ENCODE assay signal across 19 mouse cellular contexts in the genomic region with DNA sequence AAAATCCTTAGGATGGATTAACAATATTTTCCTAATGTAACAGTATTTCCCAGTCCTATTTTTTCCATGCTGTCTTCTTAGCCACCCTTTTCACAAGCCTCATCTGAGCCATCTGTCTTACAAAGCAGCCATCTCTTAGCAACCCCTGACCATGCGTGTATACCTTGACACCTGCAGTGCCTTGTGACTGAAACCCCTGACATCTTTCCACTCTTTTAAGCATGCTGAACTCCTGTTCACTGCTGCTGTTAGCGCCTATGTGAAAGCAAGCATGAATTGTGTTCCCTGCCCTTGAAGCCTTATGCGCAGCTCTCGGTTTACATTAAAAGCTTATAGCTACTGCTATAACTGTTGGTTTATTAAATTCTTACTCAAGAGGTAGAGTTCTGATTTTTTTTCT.
"Had no signal": no experiment of that assay in that cellular context is flagged by ENCODE, and none has a peak within 500 bp of the region (broad histone marks: within the 10 kb centered on the region; RNA-seq: fewer than 3 reads in every experiment).

No protein-coding gene starts in this region.

- H3K36me3 ChIP-seq: liver, embryonic 15.5 days; stomach, embryonic 15.5 days had no signal

- H3K4me2 ChIP-seq: liver, embryonic 15.5 days; lung, embryonic 15.5 days; midbrain, embryonic 12.5 days; neural tube, embryonic 12.5 days; stomach, embryonic 15.5 days had no signal

- DNase-seq: liver, postnatal 0 days; lung, adult 2 months; lung, postnatal 14 days; lung, postnatal 4 days; midbrain, embryonic 14.5 days; right cerebral cortex, postnatal 25 days; right cerebral cortex, postnatal 4 days; spleen, adult 18-20 months; thymus, adult 2 months; thymus, postnatal 25 days; thymus, postnatal 4 days had no signal

- H3K9ac ChIP-seq: liver, embryonic 15.5 days; liver, postnatal 0 days; lung, embryonic 15.5 days; midbrain, embryonic 12.5 days; neural tube, embryonic 12.5 days; stomach, embryonic 15.5 days had no signal

- H3K27ac ChIP-seq: lung, embryonic 15.5 days; midbrain, embryonic 12.5 days; neural tube, embryonic 12.5 days; stomach, embryonic 15.5 days; stomach, postnatal 0 days had no signal

- ATAC-seq: liver, postnatal 0 days; lung, postnatal 0 days had no signal

- H3K9me3 ChIP-seq: liver, embryonic 15.5 days; lung, embryonic 15.5 days; megakaryocyte, embryonic 14.5 days; midbrain, embryonic 12.5 days; neural tube, embryonic 12.5 days; stomach, embryonic 15.5 days had no signal

- H3K4me3 ChIP-seq: liver, embryonic 15.5 days; lung, embryonic 15.5 days; midbrain, embryonic 12.5 days; neural tube, embryonic 12.5 days; stomach, embryonic 15.5 days had no signal

- H3K27me3 ChIP-seq: liver, embryonic 15.5 days; lung, embryonic 15.5 days; megakaryocyte, embryonic 14.5 days; midbrain, embryonic 12.5 days; neural tube, embryonic 12.5 days; stomach, embryonic 15.5 days had no signal

- H3K4me1 ChIP-seq: lung, embryonic 15.5 days; neural tube, embryonic 12.5 days; stomach, embryonic 15.5 days had no signal
